Mouse (Mus musculus) embryonic fibroblast, embryonic 13.5 days (primary cell): ENCODE results near the gene Umad1. TPM values are rescaled to one million over a fixed set of nuclear protein-coding genes. Genes with fewer than 3 reads are reported as not detected.
A peak's percentile ranks its signal among the peaks of the same experiment; 100 is the strongest.

Experiments used
- H3K27ac ChIP-seq: 2 replicates; pipeline ENCODE4 v1.5.1; 2012; ENCODE audit warnings: low read length, control low read depth, inconsistent platforms; ENCODE audit not compliant: insufficient read depth
- H3K4me1 ChIP-seq: 2 replicates; pipeline ENCODE4 v1.6.1; 2011; ENCODE audit warnings: low read length; ENCODE audit not compliant: control insufficient read depth, insufficient read depth
- H3K4me3 ChIP-seq: 2 replicates; pipeline ENCODE4 v1.5.1; 2011; ENCODE audit warnings: mild to moderate bottlenecking, control low read depth, low read length; ENCODE audit not compliant: insufficient read depth
- CTCF ChIP-seq: IDR thresholded peaks from 2 replicates; pipeline ENCODE4 v1.5.1; 2011; ENCODE audit warnings: mild to moderate bottlenecking, control low read depth, low read length, moderate library complexity, borderline replicate concordance; ENCODE audit not compliant: insufficient read depth
- POLR2A ChIP-seq: IDR thresholded peaks from 2 replicates; pipeline ENCODE4 v1.6.1; 2011; ENCODE audit warnings: low read depth, mild to moderate bottlenecking, control low read depth, low read length, moderate library complexity
- polyA plus RNA-seq: library from polyadenylated mRNA; stranded (reverse); fragments of >200 nt; gene quantifications from 2 replicates; pipeline ENCODE4 v1.2.4, GENCODE M21; 2011; ENCODE audit warnings: low read depth; ENCODE audit not compliant: missing spikeins, insufficient read length

Gene Umad1
- 8.8 and 10.0 TPM in 2 replicates for polyA plus RNA-seq

DNA sequence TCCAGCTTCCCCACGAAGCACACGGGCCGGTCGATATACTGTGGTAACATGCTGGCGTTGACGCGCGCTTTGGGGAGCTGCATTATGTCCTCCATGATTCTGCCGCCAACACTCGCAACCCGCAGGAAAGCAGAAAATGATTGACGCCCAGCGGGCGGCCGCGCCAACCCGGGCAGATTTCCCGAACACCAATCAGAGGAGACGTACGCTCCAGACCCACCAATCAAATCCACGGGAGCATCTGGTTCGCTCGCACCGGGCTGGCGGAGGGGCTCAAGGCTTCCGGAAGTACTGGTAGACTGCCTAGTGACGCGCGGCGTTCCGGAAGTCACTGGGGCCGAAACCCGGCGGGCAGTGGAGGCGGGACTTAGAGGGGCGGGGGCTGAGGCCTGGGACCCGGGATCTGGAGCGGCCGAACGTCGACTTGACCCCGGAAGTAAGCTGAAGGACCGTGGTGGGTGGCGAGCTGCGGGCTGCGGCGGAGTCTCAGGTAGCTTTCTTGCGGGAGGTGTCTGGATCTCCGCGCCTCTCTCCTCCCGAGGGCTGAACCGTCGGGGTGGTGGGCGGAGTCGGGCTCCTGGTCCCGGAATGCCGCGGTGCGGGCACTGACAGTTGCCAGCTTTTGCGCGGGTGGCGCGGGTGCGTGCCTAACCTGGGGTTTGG is at the start of gene Umad1, which contains the start of the genes Rpa3 and Gm45062:
Gene Umad1, plus strand, starts transcription at position 285 of the 663 bp plus-strand sequence.
Gene Rpa3, minus strand, starts transcription at position 170 of the 663 bp plus-strand sequence.
Gene Gm45062, plus strand, starts transcription at position 447 of the 663 bp plus-strand sequence.
- TF ChIP-seq CTCF (no peak), POLR2A (peak; percentile 80)
- no peaks in the 10 kb centered on the region for H3K4me1 ChIP-seq

GRCm38 (mm10) chr6:8209866-8210186 is 49.3 kb upstream of the Umad1 start:
- Histone ChIP-seq H3K4me1 (no peaks in the 10 kb centered on the region), H3K27ac (0 out of 2 replicates have a peak overlapping the region, but pooled peaks have one; percentile 58), H3K4me3 (peak overlapping the region; percentile 88)
- TF ChIP-seq CTCF (no peak), POLR2A (no peak)

More for the DNA sequence above, at the start of gene Umad1, which contains the start of the genes Rpa3 and Gm45062:
- H3K4me3 ChIP-seq = peak within 1 kb of the TSS; percentile 89
- H3K27ac ChIP-seq = no peak within 1 kb of the TSS

- no peaks in the 10 kb centered on the region for H3K4me1 ChIP-seq
- peak overlapping the region; percentile 11; the same call in 1 of the 2 replicates for H3K4me3 ChIP-seq
- H3K27ac ChIP-seq = no peak overlapping the region
- TF ChIP-seq CTCF (no peak), POLR2A (no peak)
Observed at GRCm38 (mm10) chr6:8210661-8211060, 48.4 kb upstream of the Umad1 start.

GRCm38 (mm10) chr6:8227035-8227434 is 32.1 kb upstream of the Umad1 start:
- TF ChIP-seq POLR2A = no peak
- no peak for TF ChIP-seq CTCF
- no peaks in the 10 kb centered on the region for H3K4me1 ChIP-seq
- H3K27ac ChIP-seq = no peak overlapping the region
- no peak overlapping the region for H3K4me3 ChIP-seq

DNA sequence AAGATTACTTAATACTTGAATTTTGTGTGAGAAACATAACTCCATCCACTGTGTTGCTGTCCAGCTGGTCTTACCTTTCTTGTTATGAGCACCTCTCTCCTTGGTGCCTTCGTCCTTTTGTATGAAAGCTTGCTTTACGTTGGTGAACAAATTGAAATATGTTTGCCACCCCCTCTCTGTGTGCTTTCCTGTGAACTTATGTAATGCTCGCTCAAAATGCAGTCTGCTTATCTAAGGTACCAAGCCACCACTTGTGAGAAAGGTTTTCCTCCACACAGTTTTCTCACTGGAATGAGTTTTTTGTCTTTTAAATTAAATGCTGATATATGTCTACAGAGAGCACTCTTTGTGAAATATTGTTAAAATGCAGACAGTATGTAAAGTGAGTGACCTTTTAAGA is 30.5 kb upstream of the Umad1 start:
- TF ChIP-seq POLR2A (no peak), CTCF (no peak)
- Histone ChIP-seq H3K4me3 (no peak overlapping the region), H3K4me1 (no peaks in the 10 kb centered on the region), H3K27ac (no peak overlapping the region)

DNA sequence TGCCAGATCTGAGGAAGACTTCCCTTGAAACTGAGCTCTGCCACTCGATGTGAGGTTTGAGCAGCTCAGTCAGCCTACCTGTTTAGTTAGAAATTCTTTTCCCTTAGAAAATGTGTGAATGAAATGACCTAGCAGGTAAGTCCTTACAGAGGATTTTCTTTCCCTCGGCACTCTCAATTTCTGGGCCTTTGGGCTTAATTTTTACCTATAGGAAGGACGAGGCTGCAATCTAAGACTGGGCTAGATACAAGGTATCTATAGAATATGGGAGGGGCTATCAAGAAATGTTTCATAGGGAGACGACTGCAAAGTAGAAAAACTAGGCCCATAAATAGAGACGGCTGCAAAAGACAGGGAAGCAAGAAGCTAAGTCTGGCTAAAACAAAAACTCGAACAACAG is 772 bp upstream of the Umad1 start:
- TF ChIP-seq CTCF (no peak), POLR2A (no peak)
- Histone ChIP-seq H3K27ac (no peak overlapping the region), H3K4me3 (peak overlapping the region; percentile 89), H3K4me1 (no peaks in the 10 kb centered on the region)

DNA sequence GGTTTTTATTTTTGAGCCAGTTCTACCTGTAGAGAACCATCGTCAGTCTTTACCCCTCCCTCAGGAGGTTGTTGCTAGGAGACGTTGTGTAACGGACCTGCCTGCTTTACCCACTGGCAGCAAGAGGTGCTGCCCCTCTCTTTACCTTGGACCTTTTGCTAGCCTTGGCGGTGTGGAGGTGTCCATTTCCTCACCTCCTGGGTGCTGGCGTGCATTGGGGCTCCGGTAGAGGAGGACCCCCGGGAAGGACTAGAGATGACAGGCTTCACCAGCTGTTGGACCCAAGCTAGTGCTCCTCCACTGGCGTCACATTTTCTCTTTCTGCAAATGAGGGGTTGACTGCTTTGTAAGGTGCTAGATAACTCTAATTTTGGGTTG is 568 bp downstream of the Umad1 start:
- Histone ChIP-seq H3K4me1 (no peaks in the 10 kb centered on the region), H3K4me3 (peak overlapping the region; percentile 70), H3K27ac (no peak overlapping the region)
- TF ChIP-seq CTCF = no peak
- TF ChIP-seq POLR2A = no peak

- TF ChIP-seq POLR2A (no peak), CTCF (no peak)
- Histone ChIP-seq H3K4me1 (no peaks in the 10 kb centered on the region; the same call in 1 of the 2 replicates), H3K4me3 (no peak overlapping the region), H3K27ac (no peak overlapping the region)
Observed at GRCm38 (mm10) chr6:8271047-8271446, 12.0 kb downstream of the Umad1 start.

- TF ChIP-seq POLR2A (no peak), CTCF (no peak)
- no peak overlapping the region for H3K27ac ChIP-seq
Observed at GRCm38 (mm10) chr6:8274387-8275054, 15.4 kb downstream of the Umad1 start.

DNA sequence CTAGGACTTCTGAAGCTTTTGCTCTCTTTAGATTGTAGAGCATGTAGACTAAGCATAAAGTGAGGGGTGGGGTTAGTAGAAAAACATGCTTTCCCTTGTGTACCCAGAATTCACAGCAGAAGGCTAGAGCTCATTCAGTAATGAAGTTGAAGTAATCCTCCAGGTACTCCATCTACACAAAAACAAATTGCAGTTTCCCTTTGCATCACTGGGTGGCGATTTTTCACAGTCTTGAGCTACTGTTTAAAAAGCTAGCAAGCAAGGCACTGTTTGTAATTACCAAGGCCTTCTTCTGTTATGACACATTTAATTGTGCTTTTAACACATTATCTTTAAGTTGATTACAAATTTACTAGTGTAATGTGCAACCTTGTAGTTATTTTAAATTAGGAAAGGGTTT is 16.0 kb downstream of the Umad1 start:
- Histone ChIP-seq H3K4me1 (no peaks in the 10 kb centered on the region), H3K27ac (no peak overlapping the region), H3K4me3 (no peak overlapping the region)
- TF ChIP-seq POLR2A = no peak
- TF ChIP-seq CTCF = no peak

More at GRCm38 (mm10) chr6:8274387-8275054, 15.4 kb downstream of the Umad1 start:
- Histone ChIP-seq H3K4me3 (no peak overlapping the region), H3K4me1 (no peaks in the 10 kb centered on the region)
